Mouse (Mus musculus): ENCODE measurements at regions not wholly inside any gene's neighbourhood (a gene's known extent, or its start where the extent isn't known, plus 50 kb on each side); places are given as distances from the start of the nearest gene placed in this dataset.

DNA sequence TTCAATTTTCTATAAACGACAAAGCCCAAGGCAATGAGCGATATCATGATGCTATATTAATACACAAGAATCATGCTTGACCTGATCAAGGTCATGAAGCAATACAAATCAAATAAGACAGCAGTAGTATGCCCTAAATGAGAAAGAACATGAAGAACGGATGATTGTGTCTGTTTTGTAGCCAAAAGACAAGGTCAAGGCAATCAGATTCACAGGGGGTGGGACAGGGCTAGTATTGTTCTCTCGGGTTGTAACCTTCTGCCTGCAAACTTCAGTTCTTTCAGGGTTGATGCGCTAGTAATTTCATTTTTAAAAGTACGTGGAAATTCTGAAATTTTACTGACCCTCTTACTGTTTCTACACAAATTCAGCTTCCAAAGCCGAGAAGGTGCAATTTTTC, 206.7 kb downstream of the Arl4a start:
- TF ChIP-seq CTCF (IDR thresholded peaks at IDR 0.05), result no peak
- no peak for TF ChIP-seq POLR2A (IDR thresholded peaks at IDR 0.05; ENCODE audit: insufficient read depth, low read depth, low read length)
- TF ChIP-seq EP300 (IDR thresholded peaks at IDR 0.05; ENCODE audit: insufficient read depth, low read depth, low read length), result no peak
